Mouse (Mus musculus) thymus, adult 2 months (tissue): ENCODE measurements around the gene Samd4b. TPM values are rescaled to one million over a fixed set of nuclear protein-coding genes. Genes with fewer than 3 reads are reported as not detected.

ENCODE experiments used
- DNase-seq: peaks from one replicate; pipeline ENCODE4 v3.0.0; 2021
- H3K27ac ChIP-seq: fragments of 200-500 bp; 2 replicates; pipeline ENCODE4 v1.5.1; 2012; ENCODE audit warnings: low read length, control low read depth; ENCODE audit not compliant: control insufficient read depth, insufficient read depth
- H3K27me3 ChIP-seq: fragments of 200-500 bp; 2 replicates; pipeline ENCODE4 v1.6.1; 2012; ENCODE audit warnings: mild to moderate bottlenecking, low read length, moderate library complexity, mixed read lengths; ENCODE audit not compliant: control insufficient read depth, insufficient read depth
- H3K36me3 ChIP-seq: fragments of 200-500 bp; 2 replicates; pipeline ENCODE4 v1.6.1; 2012; ENCODE audit warnings: mild to moderate bottlenecking, low read length, moderate library complexity; ENCODE audit not compliant: control insufficient read depth, insufficient read depth
- H3K4me1 ChIP-seq: fragments of 200-500 bp; replicated peaks from 2 replicates; pipeline ENCODE4 v1.6.1; 2012; ENCODE audit warnings: low read length; ENCODE audit not compliant: control insufficient read depth, insufficient read depth
- H3K4me3 ChIP-seq: fragments of 200-500 bp; 2 replicates; pipeline ENCODE4 v1.5.1; 2012; ENCODE audit warnings: mild to moderate bottlenecking, low read length, control low read depth, moderate library complexity; ENCODE audit not compliant: control insufficient read depth, insufficient read depth
- CTCF ChIP-seq: fragments of 200-500 bp; IDR thresholded peaks from 2 replicates; pipeline ENCODE4 v1.5.1; 2012; ENCODE audit warnings: mild to moderate bottlenecking, control low read depth, low read length, moderate library complexity, borderline replicate concordance; ENCODE audit not compliant: control insufficient read depth, poor library complexity, insufficient read depth; ENCODE audit errors: extremely low read depth
- POLR2A ChIP-seq: fragments of 200-500 bp; IDR thresholded peaks from 2 replicates; pipeline ENCODE4 v1.6.1; 2012; ENCODE audit warnings: mild to moderate bottlenecking, low read length, control low read depth, moderate library complexity; ENCODE audit not compliant: control insufficient read depth, poor library complexity, insufficient read depth; ENCODE audit errors: extremely low read depth
- WGBS: fragments of 180-500 bp; shearing (Covaris S2); methylation state at CpG from one replicate; pipeline ENCODE4 v1.1.7; 2018; 5-methylcytosine and 5-hydroxymethylcytosine counted together
- polyA plus RNA-seq: library from polyadenylated mRNA; depleted of rRNA; stranded (reverse); fragments of >200 nt; gene quantifications from 2 replicates; pipeline ENCODE4 v1.2.3, GENCODE M21; 2012

Samd4b gene
- polyA plus RNA-seq, 1 experiment: 118 TPM

GRCm38 (mm10) chr7:28419416-28419815, 178.5 kb downstream of the Samd4b start:
- Histone ChIP-seq H3K4me1 (no peaks in the 10 kb centered on the region), H3K27me3 (no peaks in the 10 kb centered on the region), H3K27ac (no peak overlapping the region), H3K4me3 (no peak overlapping the region), H3K36me3 (peaks cover 26% of the 10 kb centered on the region)
- WGBS: 97% methylated on average over 2 of the region's 2 CpGs
- no peak for TF ChIP-seq CTCF
- no peak for TF ChIP-seq POLR2A
- no peak for DNase-seq

DNA sequence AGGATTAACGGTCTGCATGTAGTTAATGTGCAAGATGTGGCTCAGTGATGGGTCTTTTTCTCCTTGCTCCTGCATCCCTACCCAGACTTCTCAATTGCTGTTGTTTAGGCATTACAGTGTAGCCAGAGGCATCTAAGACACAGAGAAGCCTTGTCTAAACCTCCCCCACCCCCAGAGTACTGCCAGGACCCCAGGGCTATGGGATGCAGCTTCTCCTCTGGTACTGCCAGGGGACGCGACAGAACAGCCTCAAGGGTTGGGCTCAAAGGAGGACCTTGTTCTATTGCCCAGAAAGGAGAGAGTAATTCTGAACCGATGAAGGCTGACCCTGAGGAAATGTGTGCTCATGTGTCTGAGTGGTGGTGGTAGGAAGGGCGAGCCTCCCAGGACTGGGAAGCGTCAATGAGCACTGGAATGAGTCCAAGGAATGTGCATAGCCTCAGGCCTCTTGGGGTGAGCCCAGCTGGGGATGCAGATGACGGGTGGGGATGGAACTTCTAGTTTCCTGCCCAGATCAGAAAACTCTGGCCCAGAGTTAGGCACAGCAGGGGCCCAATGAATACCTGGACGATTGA, 179.8 kb downstream of the Samd4b start:
- H3K27ac ChIP-seq: no peak overlapping the region
- TF ChIP-seq POLR2A (no peak), CTCF (no peak)
- no peaks in the 10 kb centered on the region for H3K4me1 ChIP-seq
- no peaks in the 10 kb centered on the region for H3K27me3 ChIP-seq
- no peak for DNase-seq
- no peak overlapping the region for H3K4me3 ChIP-seq
- H3K36me3 ChIP-seq: peaks cover 31% of the 10 kb centered on the region
- WGBS: 93% methylated on average over 8 of the region's 8 CpGs

GRCm38 (mm10) chr7:28417368-28417767, 180.6 kb downstream of the Samd4b start:
- H3K27me3 ChIP-seq: no peaks in the 10 kb centered on the region
- H3K36me3 ChIP-seq: peaks cover 30% of the 10 kb centered on the region
- TF ChIP-seq CTCF (no peak), POLR2A (no peak)
- H3K4me1 ChIP-seq: no peaks in the 10 kb centered on the region
- no peak for DNase-seq
- H3K27ac ChIP-seq: no peak overlapping the region
- no peak overlapping the region for H3K4me3 ChIP-seq

DNA sequence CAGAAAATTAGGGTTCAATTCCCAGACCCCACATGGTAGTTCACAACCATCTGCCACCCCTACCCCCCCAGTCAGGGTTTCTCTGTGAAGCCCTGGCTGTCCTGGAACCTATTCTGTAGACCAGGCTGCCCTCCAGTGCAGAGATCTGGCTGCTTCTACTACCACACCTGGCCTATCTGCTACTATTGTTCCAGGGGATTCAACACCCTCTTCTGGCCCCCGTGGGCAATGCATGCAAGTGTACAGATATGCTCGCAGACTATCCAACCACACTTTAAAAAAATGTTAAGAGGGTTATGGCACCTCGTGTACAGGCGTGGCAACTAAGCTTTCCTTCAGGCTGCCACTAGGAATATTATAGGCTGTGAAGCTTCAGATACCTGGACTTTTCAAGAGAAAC, 185.1 kb downstream of the Samd4b start:
- H3K36me3 ChIP-seq: peaks cover 21% of the 10 kb centered on the region
- TF ChIP-seq CTCF: no peak
- no peak for TF ChIP-seq POLR2A
- H3K4me1 ChIP-seq: no peaks in the 10 kb centered on the region
- no peak overlapping the region for H3K27ac ChIP-seq
- H3K27me3 ChIP-seq: no peaks in the 10 kb centered on the region
- no peak overlapping the region for H3K4me3 ChIP-seq
- DNase-seq: peak; percentile 29
- WGBS: 82% methylated on average over 4 of the region's 4 CpGs

GRCm38 (mm10) chr7:28410841-28411475, 187.0 kb downstream of the Samd4b start:
- H3K36me3 ChIP-seq: peaks cover 38% of the 10 kb centered on the region
- no peak for DNase-seq
- no peaks in the 10 kb centered on the region for H3K4me1 ChIP-seq
- TF ChIP-seq CTCF: no peak
- no peak for TF ChIP-seq POLR2A
- H3K27ac ChIP-seq: no peak overlapping the region
- H3K27me3 ChIP-seq: no peaks in the 10 kb centered on the region
- H3K4me3 ChIP-seq: no peak overlapping the region
- 94% methylated on average over 3 of the region's 3 CpGs for WGBS

DNA sequence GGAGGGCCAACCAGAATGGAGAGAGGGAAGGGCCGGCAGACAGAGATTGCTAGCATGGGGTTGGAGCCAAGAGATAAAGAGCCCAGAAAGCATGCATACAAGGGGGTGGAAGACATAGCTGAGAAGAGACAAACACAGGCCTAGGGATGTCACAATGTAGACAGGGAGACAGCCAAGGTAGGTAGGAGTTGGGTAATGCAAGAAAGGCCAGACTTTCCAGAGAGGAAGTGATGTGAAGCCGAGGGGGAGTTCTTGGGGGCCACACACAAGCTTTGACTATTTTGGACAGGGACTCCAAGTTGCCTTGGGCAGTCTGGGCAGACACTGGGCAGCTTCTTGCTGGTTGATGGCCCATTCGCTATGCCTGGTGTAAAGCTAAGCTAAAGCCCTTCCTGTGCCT, 196.0 kb downstream of the Samd4b start:
- no peak for DNase-seq
- WGBS: 91% methylated on average over 3 of the region's 3 CpGs

More for the DNA sequence above, 196.0 kb downstream of the Samd4b start:
- Histone ChIP-seq H3K27me3 (no peaks in the 10 kb centered on the region), H3K36me3 (peaks cover 61% of the 10 kb centered on the region), H3K4me3 (no peak overlapping the region), H3K4me1 (no peaks in the 10 kb centered on the region), H3K27ac (no peak overlapping the region)
- no peak for TF ChIP-seq POLR2A
- TF ChIP-seq CTCF: no peak
